Mouse (Mus musculus): ENCODE measurements around the gene Lamtor5.
A peak's percentile ranks its signal among the peaks of the same experiment; 100 is the strongest.
"Not testable (repeated sequence)": the region's sequence is repeated elsewhere in the genome, so short reads cannot be mapped to it uniquely, and the experiment has no call there.

Lamtor5 gene

GRCm38 (mm10) chr3:107272433-107272832 lies 6.2 kb upstream of the Lamtor5 start:
- no peak for DNase-seq

GRCm38 (mm10) chr3:107273820-107274219 lies 4.8 kb upstream of the Lamtor5 start:
- DNase-seq = peak; percentile 64

GRCm38 (mm10) chr3:107275351-107275750 lies 3.3 kb upstream of the Lamtor5 start:
- no peak for DNase-seq

GRCm38 (mm10) chr3:107275996-107276395 lies 2.7 kb upstream of the Lamtor5 start:
- no peak for DNase-seq

GRCm38 (mm10) chr3:107276626-107277025 lies 2.0 kb upstream of the Lamtor5 start:
- DNase-seq = no peak

- DNase-seq = no peak
Measured at GRCm38 (mm10) chr3:107286123-107286522, 7.5 kb downstream of the Lamtor5 start.

- DNase-seq = no peak
Measured at GRCm38 (mm10) chr3:107287346-107287745, 8.7 kb downstream of the Lamtor5 start.

- no peak for DNase-seq
Measured at GRCm38 (mm10) chr3:107290764-107291381, 12.2 kb downstream of the Lamtor5 start, which contains the start of gene Slc16a4. Gene Slc16a4 (plus strand): TSS chr3:107291230.

GRCm38 (mm10) chr3:107295672-107296360 lies 17.2 kb downstream of the Lamtor5 start:
- DNase-seq = no peak

- not testable (repeated sequence) for DNase-seq
Measured at GRCm38 (mm10) chr3:107296917-107297316, 18.3 kb downstream of the Lamtor5 start.

GRCm38 (mm10) chr3:107317338-107317737 lies 38.7 kb downstream of the Lamtor5 start:
- no peak for DNase-seq

- DNase-seq = no peak
Measured at GRCm38 (mm10) chr3:107321141-107321540, 42.5 kb downstream of the Lamtor5 start.

- no peak for DNase-seq
Measured at GRCm38 (mm10) chr3:107321776-107322175, 43.1 kb downstream of the Lamtor5 start.

- DNase-seq = no peak
Measured at GRCm38 (mm10) chr3:107326442-107326841, 47.8 kb downstream of the Lamtor5 start.

GRCm38 (mm10) chr3:107330503-107331424 lies 52.1 kb downstream of the Lamtor5 start:
- DNase-seq = no peak

- no peak for DNase-seq
Measured at GRCm38 (mm10) chr3:107331746-107332126, 53.1 kb downstream of the Lamtor5 start.

- DNase-seq = peak; percentile 65
Measured at GRCm38 (mm10) chr3:107332127-107332959, 53.7 kb downstream of the Lamtor5 start.

GRCm38 (mm10) chr3:107332960-107333380 lies 54.3 kb downstream of the Lamtor5 start:
- peak; percentile 94 for DNase-seq

Measured in thymus, postnatal 14 days (tissue).